Mouse (Mus musculus) urinary bladder, postnatal 14 days (tissue): ENCODE measurements at regions not wholly inside any gene's neighbourhood (a gene's known extent, or its start where the extent isn't known, plus 50 kb on each side); places are given as distances from the start of the nearest gene placed in this dataset.

Source experiments
- DNase-seq: peaks from one replicate; pipeline ENCODE4 v3.0.0; 2021; ENCODE audit warnings: low spot score

- DNase-seq = no peak
Observed at GRCm38 (mm10) chr10:21483373-21483772, 106.3 kb downstream of the Aldh8a1 start.

GRCm38 (mm10) chr10:21488374-21488930 is 104.5 kb upstream of the 1700020N01Rik start:
- no peak for DNase-seq

- peak; percentile 32 for DNase-seq
Observed at GRCm38 (mm10) chr10:21490910-21491309, 102.0 kb upstream of the 1700020N01Rik start.

- DNase-seq = no peak
Observed at GRCm38 (mm10) chr10:21492254-21492894, 100.6 kb upstream of the 1700020N01Rik start.

- DNase-seq = no peak
Observed at GRCm38 (mm10) chr10:21494536-21494935, 98.4 kb upstream of the 1700020N01Rik start.

- no peak for DNase-seq
Observed at GRCm38 (mm10) chr10:21497110-21497509, 95.8 kb upstream of the 1700020N01Rik start.

- no peak for DNase-seq
Observed at GRCm38 (mm10) chr10:21498143-21498542, 94.8 kb upstream of the 1700020N01Rik start.

- DNase-seq = no peak
Observed at GRCm38 (mm10) chr10:21501658-21502057, 91.3 kb upstream of the 1700020N01Rik start.

- DNase-seq = no peak
Observed at GRCm38 (mm10) chr10:21504431-21504830, 88.5 kb upstream of the 1700020N01Rik start.

- no peak for DNase-seq
Observed at GRCm38 (mm10) chr10:21511386-21511785, 81.6 kb upstream of the 1700020N01Rik start.

- DNase-seq = no peak
Observed at GRCm38 (mm10) chr10:21512486-21512885, 80.5 kb upstream of the 1700020N01Rik start.

GRCm38 (mm10) chr10:21517721-21518120 is 75.2 kb upstream of the 1700020N01Rik start:
- DNase-seq = no peak

GRCm38 (mm10) chr10:21520854-21521253 is 72.1 kb upstream of the 1700020N01Rik start:
- DNase-seq = no peak

GRCm38 (mm10) chr10:21525555-21525954 is 67.4 kb upstream of the 1700020N01Rik start:
- DNase-seq = no peak

- DNase-seq = no peak
Observed at GRCm38 (mm10) chr10:21528396-21528795, 64.5 kb upstream of the 1700020N01Rik start.

- no peak for DNase-seq
Observed at GRCm38 (mm10) chr10:21529098-21529749, 63.7 kb upstream of the 1700020N01Rik start.

- peak; percentile 27 for DNase-seq
Observed at GRCm38 (mm10) chr10:21532142-21532541, 60.8 kb upstream of the 1700020N01Rik start.

- no peak for DNase-seq
Observed at GRCm38 (mm10) chr10:21535631-21536030, 57.3 kb upstream of the 1700020N01Rik start.

GRCm38 (mm10) chr10:21538481-21538880 is 54.5 kb upstream of the 1700020N01Rik start:
- no peak for DNase-seq
